Mouse (Mus musculus): ENCODE measurements around the gene Tubd1. TPM values are rescaled to one million over a fixed set of nuclear protein-coding genes. Genes with fewer than 3 reads are reported as not detected.

The Tubd1 gene
- polyA plus RNA-seq, 1 experiment from 2014 or later, result 14.1 TPM

GRCm38 (mm10) chr11:86588583-86589298 lies 44.0 kb downstream of the Tubd1 start:
- Histone ChIP-seq H3K4me3 (no peak overlapping the region), H3K27me3 (ENCODE audit: poor library complexity, severe bottlenecking) (no peaks in the 10 kb centered on the region; the same call in 1 of the 2 replicates), H3K9me3 (no peaks in the 10 kb centered on the region), H3K4me1 (peaks cover 36% of the 10 kb centered on the region), H3K36me3 (replicated peaks) (peaks cover 4% of the 10 kb centered on the region; the same call in 1 of the 2 replicates), H3K27ac (no peak overlapping the region)
- DNase-seq (ENCODE audit: extremely low spot score, low spot score), result no peak
- WGBS, result 88% methylated on average over 4 of the region's 4 CpGs

- no peak overlapping the region for H3K4me3 ChIP-seq
- no peak overlapping the region for H3K27ac ChIP-seq
- 93% methylated on average over 4 of the region's 4 CpGs for WGBS
- H3K36me3 ChIP-seq (replicated peaks), result peaks cover 4% of the 10 kb centered on the region; the same call in 1 of the 2 replicates
- no peaks in the 10 kb centered on the region for H3K9me3 ChIP-seq
- H3K27me3 ChIP-seq (ENCODE audit: poor library complexity, severe bottlenecking), result no peaks in the 10 kb centered on the region; the same call in 1 of the 2 replicates
- no peak for DNase-seq (ENCODE audit: extremely low spot score, low spot score)
- H3K4me1 ChIP-seq, result peaks cover 35% of the 10 kb centered on the region
Observed at GRCm38 (mm10) chr11:86590066-86590465, 45.3 kb downstream of the Tubd1 start.

- Histone ChIP-seq H3K36me3 (replicated peaks) (peaks cover 4% of the 10 kb centered on the region; the same call in 1 of the 2 replicates), H3K4me1 (peaks cover 30% of the 10 kb centered on the region), H3K4me3 (no peak overlapping the region), H3K27ac (no peak overlapping the region), H3K9me3 (no peaks in the 10 kb centered on the region), H3K27me3 (ENCODE audit: poor library complexity, severe bottlenecking) (no peaks in the 10 kb centered on the region; the same call in 1 of the 2 replicates)
- no peak for DNase-seq (ENCODE audit: extremely low spot score, low spot score)
- 92% methylated on average over 10 of the region's 10 CpGs for WGBS
Observed at GRCm38 (mm10) chr11:86590579-86590978, 45.8 kb downstream of the Tubd1 start.

- Histone ChIP-seq H3K27ac (no peak overlapping the region), H3K36me3 (replicated peaks) (peaks cover 4% of the 10 kb centered on the region; the same call in 1 of the 2 replicates), H3K9me3 (no peaks in the 10 kb centered on the region), H3K4me1 (peaks cover 23% of the 10 kb centered on the region), H3K27me3 (ENCODE audit: poor library complexity, severe bottlenecking) (no peaks in the 10 kb centered on the region; the same call in 1 of the 2 replicates), H3K4me3 (no peak overlapping the region)
- 89% methylated on average over 4 of the region's 4 CpGs for WGBS
- no peak for DNase-seq (ENCODE audit: extremely low spot score, low spot score)
Observed at GRCm38 (mm10) chr11:86591301-86591845, 46.6 kb downstream of the Tubd1 start.

- Histone ChIP-seq H3K27me3 (ENCODE audit: poor library complexity, severe bottlenecking) (no peaks in the 10 kb centered on the region; the same call in 1 of the 2 replicates), H3K4me3 (no peak overlapping the region), H3K27ac (no peak overlapping the region), H3K4me1 (peaks cover 16% of the 10 kb centered on the region), H3K36me3 (replicated peaks) (peaks cover 4% of the 10 kb centered on the region; the same call in 1 of the 2 replicates), H3K9me3 (no peaks in the 10 kb centered on the region)
- DNase-seq (ENCODE audit: extremely low spot score, low spot score), result no peak
- 98% methylated on average over 2 of the region's 2 CpGs for WGBS
Observed at GRCm38 (mm10) chr11:86591931-86592616, 47.3 kb downstream of the Tubd1 start.

GRCm38 (mm10) chr11:86592993-86593392 lies 48.2 kb downstream of the Tubd1 start:
- H3K4me3 ChIP-seq, result no peak overlapping the region
- H3K27me3 ChIP-seq (ENCODE audit: poor library complexity, severe bottlenecking), result no peaks in the 10 kb centered on the region; the same call in 1 of the 2 replicates
- peaks cover 7% of the 10 kb centered on the region for H3K4me1 ChIP-seq
- H3K36me3 ChIP-seq (replicated peaks), result peaks cover 4% of the 10 kb centered on the region; the same call in 1 of the 2 replicates
- H3K9me3 ChIP-seq, result no peaks in the 10 kb centered on the region
- no peak overlapping the region for H3K27ac ChIP-seq
- 63% methylated on average over 3 of the region's 3 CpGs for WGBS
- no peak for DNase-seq (ENCODE audit: extremely low spot score, low spot score)

- WGBS, result 94% methylated on average over 5 of the region's 5 CpGs
- no peaks in the 10 kb centered on the region for H3K27me3 ChIP-seq (ENCODE audit: poor library complexity, severe bottlenecking)
- H3K36me3 ChIP-seq (replicated peaks), result peaks cover 4% of the 10 kb centered on the region; the same call in 1 of the 2 replicates
- DNase-seq (ENCODE audit: extremely low spot score, low spot score), result no peak
- no peaks in the 10 kb centered on the region for H3K9me3 ChIP-seq
- peaks cover 5% of the 10 kb centered on the region; the same call in 1 of the 2 replicates for H3K4me1 ChIP-seq
- H3K4me3 ChIP-seq, result no peak overlapping the region
- H3K27ac ChIP-seq, result no peak overlapping the region
Observed at GRCm38 (mm10) chr11:86593443-86593842, 48.7 kb downstream of the Tubd1 start.

- H3K36me3 ChIP-seq (replicated peaks), result peaks cover 4% of the 10 kb centered on the region; the same call in 1 of the 2 replicates
- WGBS, result 89% methylated on average over 6 of the region's 6 CpGs
- peaks cover 5% of the 10 kb centered on the region; the same call in 1 of the 2 replicates for H3K4me1 ChIP-seq
- H3K27ac ChIP-seq, result no peak overlapping the region
- H3K27me3 ChIP-seq (ENCODE audit: poor library complexity, severe bottlenecking), result no peaks in the 10 kb centered on the region
- no peak overlapping the region for H3K4me3 ChIP-seq
- DNase-seq (ENCODE audit: extremely low spot score, low spot score), result no peak
- no peaks in the 10 kb centered on the region for H3K9me3 ChIP-seq
Observed at GRCm38 (mm10) chr11:86594188-86594876, 49.5 kb downstream of the Tubd1 start.

GRCm38 (mm10) chr11:86595366-86595765 lies 50.6 kb downstream of the Tubd1 start:
- no peak for DNase-seq (ENCODE audit: extremely low spot score, low spot score)
- 96% methylated on average over 6 of the region's 6 CpGs for WGBS
- no peak overlapping the region for H3K27ac ChIP-seq
- H3K4me3 ChIP-seq, result no peak overlapping the region
- H3K9me3 ChIP-seq, result no peaks in the 10 kb centered on the region
- no peaks in the 10 kb centered on the region for H3K27me3 ChIP-seq (ENCODE audit: poor library complexity, severe bottlenecking)
- H3K4me1 ChIP-seq, result peaks cover 5% of the 10 kb centered on the region; the same call in 1 of the 2 replicates
- H3K36me3 ChIP-seq (replicated peaks), result peaks cover 11% of the 10 kb centered on the region; the same call in 1 of the 2 replicates

- 88% methylated on average over 7 of the region's 7 CpGs for whole genome bisulfite sequencing
- Histone ChIP-seq H3K27ac (no peak overlapping the region), H3K4me1 (peaks cover 5% of the 10 kb centered on the region; the same call in 1 of the 2 replicates), H3K4me3 (no peak overlapping the region), H3K9me3 (no peaks in the 10 kb centered on the region), H3K27me3 (ENCODE audit: poor library complexity, severe bottlenecking) (no peaks in the 10 kb centered on the region), H3K36me3 (replicated peaks) (peaks cover 7% of the 10 kb centered on the region; the same call in 1 of the 2 replicates)
- no peak for DNase-seq (ENCODE audit: extremely low spot score, low spot score)
Observed at GRCm38 (mm10) chr11:86596187-86596960, 51.6 kb downstream of the Tubd1 start.

- no peak overlapping the region for H3K27ac ChIP-seq
- no peak for DNase-seq (ENCODE audit: extremely low spot score, low spot score)
- WGBS, result 94% methylated on average over 3 of the region's 3 CpGs
- peaks cover 7% of the 10 kb centered on the region; the same call in 1 of the 2 replicates for H3K36me3 ChIP-seq (replicated peaks)
- H3K27me3 ChIP-seq (ENCODE audit: poor library complexity, severe bottlenecking), result no peaks in the 10 kb centered on the region
- H3K9me3 ChIP-seq, result no peaks in the 10 kb centered on the region
- no peak overlapping the region for H3K4me3 ChIP-seq
- peaks cover 5% of the 10 kb centered on the region; the same call in 1 of the 2 replicates for H3K4me1 ChIP-seq
Observed at GRCm38 (mm10) chr11:86596976-86597375, 52.2 kb downstream of the Tubd1 start.

Measured in forebrain, embryonic 10.5 days (tissue).